Mouse (Mus musculus): ENCODE results near the gene Il17f.

GRCm38 (mm10) chr1:20817172-20817571 lies 26.8 kb upstream of the Il17f start:
- TF ChIP-seq CTCF (IDR thresholded peaks at IDR 0.05; ENCODE audit: low read depth) (no peak), EP300 (IDR thresholded peaks at IDR 0.05; ENCODE audit: low read depth) (no peak)
